Mouse (Mus musculus) forebrain, embryonic 15.5 days (tissue): ENCODE results near the gene Ostm1. TPM values are rescaled to one million over a fixed set of nuclear protein-coding genes. Genes with fewer than 3 reads are reported as not detected.
A peak's percentile ranks its signal among the peaks of the same experiment; 100 is the strongest.

Source experiments
- ATAC-seq: fragments of 200-750 bp; cut with Nextera tagmentation; replicated peaks from 2 replicates; pipeline ENCODE4 v1.8.0; 2017; ENCODE audit warnings: mild to moderate bottlenecking, moderate TSS enrichment, moderate library complexity
- H3K27ac ChIP-seq: fragments of 300-500 bp; sonication (generic); replicated peaks from 2 replicates; pipeline ENCODE4 v1.5.1; 2015; ENCODE audit warnings: mild to moderate bottlenecking, inconsistent platforms
- H3K27me3 ChIP-seq: fragments of 300-500 bp; sonication (generic); 2 replicates; pipeline ENCODE4 v1.6.1; 2015; ENCODE audit warnings: inconsistent platforms
- H3K36me3 ChIP-seq: fragments of 300-500 bp; sonication (generic); 2 replicates; pipeline ENCODE4 v1.6.1; 2015; ENCODE audit warnings: mild to moderate bottlenecking, inconsistent platforms
- H3K4me1 ChIP-seq: fragments of 300-500 bp; sonication (generic); 2 replicates; pipeline ENCODE4 v1.6.1; 2015; ENCODE audit warnings: inconsistent platforms
- H3K4me2 ChIP-seq: fragments of 300-500 bp; sonication (generic); replicated peaks from 2 replicates; pipeline ENCODE4 v1.6.1; 2015; ENCODE audit warnings: mild to moderate bottlenecking, inconsistent platforms
- H3K4me3 ChIP-seq: fragments of 300-500 bp; sonication (generic); 2 replicates; pipeline ENCODE4 v1.5.1; 2015; ENCODE audit warnings: mild to moderate bottlenecking, inconsistent platforms
- H3K9ac ChIP-seq: fragments of 300-500 bp; sonication (generic); replicated peaks from 2 replicates; pipeline ENCODE4 v1.6.1; 2015; ENCODE audit warnings: mild to moderate bottlenecking, inconsistent platforms
- H3K9me3 ChIP-seq: fragments of 300-500 bp; sonication (generic); 2 replicates; pipeline ENCODE4 v1.6.1; 2016; ENCODE audit warnings: inconsistent platforms
- WGBS: fragments of 180-500 bp; shearing (Covaris S2); methylation state at CpG from one replicate; pipeline ENCODE4 v1.1.7; 2015; ENCODE audit warnings: mixed read lengths; 5-methylcytosine and 5-hydroxymethylcytosine counted together
- polyA plus RNA-seq: library from polyadenylated mRNA; unstranded; fragments of >200 nt; fragmentation: Nextera tagmentation; extraction: Ambion mirVana; gene quantifications from 2 replicates; pipeline ENCODE4 v1.2.1, GENCODE M21; 2015

The Ostm1 gene
- polyA plus RNA-seq, 1 experiment from 2014 or later, result 51.5 TPM

- Histone ChIP-seq H3K36me3 (no peaks in the 10 kb centered on the region), H3K4me2 (peak overlapping the region; percentile 66), H3K4me3 (peak overlapping the region; percentile 58), H3K9me3 (no peaks in the 10 kb centered on the region), H3K9ac (peak overlapping the region; percentile 68), H3K27ac (peak overlapping the region; percentile 79), H3K27me3 (no peaks in the 10 kb centered on the region; the same call in 1 of the 2 replicates), H3K4me1 (peaks cover 71% of the 10 kb centered on the region)
- ATAC-seq, result no peak
- 1% methylated on average over 8 of the region's 8 CpGs for WGBS
Observed at GRCm38 (mm10) chr10:42585156-42585555, 1.5 kb downstream of the Ostm1 start.

DNA sequence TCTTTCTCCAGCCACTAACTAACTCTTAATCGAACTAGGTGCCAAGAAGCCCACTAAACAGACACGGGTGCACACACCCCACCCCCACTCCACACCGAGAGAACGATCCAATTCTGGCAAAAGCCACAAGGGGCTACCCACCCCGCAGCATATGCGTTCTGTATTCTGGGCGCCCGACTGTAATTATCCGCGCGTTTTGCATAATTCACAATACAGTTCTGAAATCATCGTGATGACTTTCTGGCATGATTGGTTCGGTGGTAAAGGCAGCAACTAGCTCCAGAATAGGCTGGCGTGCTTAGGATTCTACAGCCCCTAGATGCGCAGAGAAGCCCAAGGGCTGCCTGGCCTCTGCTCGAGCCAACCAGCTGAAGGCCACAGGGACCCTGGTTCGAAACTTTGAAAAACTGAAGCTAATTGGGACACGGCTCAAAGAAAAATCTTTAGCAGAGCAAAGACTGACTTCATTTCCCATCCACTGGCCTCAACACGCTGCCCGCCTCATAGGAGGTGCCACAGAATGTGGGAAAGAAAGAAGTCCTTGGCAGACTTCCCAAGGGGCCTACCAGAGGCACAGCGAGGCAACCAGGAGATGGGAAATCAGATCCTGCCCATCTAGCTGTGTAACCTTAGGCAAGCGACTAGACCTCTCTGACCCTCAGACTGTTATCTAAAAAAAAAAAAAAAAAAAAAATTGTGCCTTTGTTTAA, 2.1 kb downstream of the Ostm1 start:
- Histone ChIP-seq H3K9me3 (no peaks in the 10 kb centered on the region), H3K9ac (peak overlapping the region; percentile 68; the same call in 1 of the 2 replicates), H3K36me3 (no peaks in the 10 kb centered on the region), H3K4me2 (peak overlapping the region; percentile 66), H3K4me3 (peak overlapping the region; percentile 58), H3K4me1 (peaks cover 70% of the 10 kb centered on the region), H3K27me3 (no peaks in the 10 kb centered on the region; the same call in 1 of the 2 replicates), H3K27ac (peak overlapping the region; percentile 79)
- peak; percentile 36 for ATAC-seq
- WGBS, result 6% methylated on average over 22 of the region's 22 CpGs

DNA sequence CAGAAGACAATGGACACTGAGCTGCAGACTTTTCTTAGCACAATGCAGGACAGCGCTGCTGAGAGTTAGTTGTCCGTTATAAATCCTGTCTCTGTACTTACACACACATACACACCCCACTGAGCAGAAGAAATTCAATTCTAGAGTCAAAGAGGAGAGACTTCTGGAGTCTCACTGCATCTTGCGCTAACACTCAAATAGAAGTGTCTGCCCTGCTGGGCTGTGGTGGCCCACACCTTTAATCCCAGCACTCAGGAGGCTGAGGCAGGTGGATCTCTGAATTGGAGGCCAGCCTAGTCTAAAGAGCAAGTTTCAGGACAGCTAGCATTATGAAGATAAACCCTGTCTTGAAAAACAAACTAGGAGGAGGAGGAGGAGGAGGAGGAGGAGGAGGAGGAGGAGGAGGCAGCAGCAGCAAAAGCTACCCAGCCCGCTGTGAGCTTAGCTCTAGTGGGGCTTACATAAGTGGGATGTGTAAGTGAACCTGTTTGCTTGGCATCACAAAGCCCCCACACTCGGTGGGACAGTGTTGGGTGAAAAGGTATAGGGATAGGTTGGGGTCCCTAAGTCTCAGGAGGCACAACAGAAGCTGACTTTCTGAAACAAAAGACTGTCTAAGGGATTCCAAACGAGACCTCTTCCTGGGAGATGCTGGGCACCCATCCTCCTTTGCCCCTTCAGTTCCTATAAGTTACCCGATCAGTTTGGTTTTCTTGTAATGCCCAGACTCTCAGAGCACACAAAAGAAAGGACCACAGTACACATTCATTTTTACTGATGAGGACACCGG, 4.5 kb downstream of the Ostm1 start:
- Histone ChIP-seq H3K36me3 (no peaks in the 10 kb centered on the region), H3K27me3 (peaks cover 9% of the 10 kb centered on the region; the same call in 1 of the 2 replicates), H3K9ac (no peak overlapping the region), H3K4me3 (no peak overlapping the region), H3K4me2 (no peak overlapping the region), H3K9me3 (no peaks in the 10 kb centered on the region), H3K27ac (no peak overlapping the region), H3K4me1 (peaks cover 68% of the 10 kb centered on the region)
- ATAC-seq, result no peak
- 30% methylated on average over 8 of the region's 8 CpGs for WGBS

DNA sequence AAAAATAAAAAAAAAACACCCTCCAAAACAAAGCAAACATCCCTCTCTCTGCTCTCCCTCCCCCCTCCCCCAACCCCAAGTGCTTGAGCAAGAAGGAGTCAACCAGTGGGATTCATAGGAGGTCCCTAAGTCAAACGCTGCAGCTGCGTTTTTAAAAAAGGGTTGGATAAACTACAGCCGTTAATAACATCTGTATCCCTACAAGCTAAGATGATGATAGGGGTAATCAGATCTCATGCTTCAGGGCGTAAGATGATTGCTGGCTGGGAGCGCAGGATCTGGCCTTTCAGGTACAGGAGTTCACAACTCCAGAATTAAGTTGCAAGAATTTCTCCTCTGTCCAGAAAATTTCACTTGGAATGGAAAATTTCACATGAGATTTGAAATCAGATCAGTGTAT, 5.9 kb downstream of the Ostm1 start:
- H3K4me2 ChIP-seq, result no peak overlapping the region

GRCm38 (mm10) chr10:42590261-42591184, 6.9 kb downstream of the Ostm1 start:
- Histone ChIP-seq H3K9ac (peak overlapping the region; percentile 48), H3K27me3 (peaks cover 9% of the 10 kb centered on the region; the same call in 1 of the 2 replicates), H3K27ac (no peak overlapping the region), H3K36me3 (no peaks in the 10 kb centered on the region), H3K4me1 (peaks cover 48% of the 10 kb centered on the region), H3K4me3 (peak overlapping the region; percentile 44), H3K4me2 (peak overlapping the region; percentile 77), H3K9me3 (no peaks in the 10 kb centered on the region)
- WGBS, result 1% methylated on average over 19 of the region's 19 CpGs
- 0 out of 2 replicates have a peak, but pooled peaks have one; percentile 1 for ATAC-seq

More for the DNA sequence above, 5.9 kb downstream of the Ostm1 start:
- Histone ChIP-seq H3K4me3 (no peak overlapping the region), H3K36me3 (no peaks in the 10 kb centered on the region), H3K27ac (no peak overlapping the region), H3K9me3 (no peaks in the 10 kb centered on the region), H3K27me3 (peaks cover 9% of the 10 kb centered on the region; the same call in 1 of the 2 replicates), H3K9ac (no peak overlapping the region), H3K4me1 (peaks cover 58% of the 10 kb centered on the region)
- WGBS, result 25% methylated on average over 5 of the region's 5 CpGs
- ATAC-seq, result no peak

- Histone ChIP-seq H3K9me3 (no peaks in the 10 kb centered on the region), H3K4me2 (peak overlapping the region; percentile 77), H3K27me3 (peaks cover 9% of the 10 kb centered on the region; the same call in 1 of the 2 replicates), H3K4me3 (peak overlapping the region; percentile 44), H3K27ac (peak overlapping the region; percentile 11; the same call in 1 of the 2 replicates), H3K36me3 (no peaks in the 10 kb centered on the region), H3K9ac (peak overlapping the region; percentile 48), H3K4me1 (peaks cover 40% of the 10 kb centered on the region)
- ATAC-seq, result peak; percentile 66
- under 1% methylated on average over 66 of the region's 67 CpGs for WGBS
Observed at GRCm38 (mm10) chr10:42591185-42591992, 7.8 kb downstream of the Ostm1 start.

DNA sequence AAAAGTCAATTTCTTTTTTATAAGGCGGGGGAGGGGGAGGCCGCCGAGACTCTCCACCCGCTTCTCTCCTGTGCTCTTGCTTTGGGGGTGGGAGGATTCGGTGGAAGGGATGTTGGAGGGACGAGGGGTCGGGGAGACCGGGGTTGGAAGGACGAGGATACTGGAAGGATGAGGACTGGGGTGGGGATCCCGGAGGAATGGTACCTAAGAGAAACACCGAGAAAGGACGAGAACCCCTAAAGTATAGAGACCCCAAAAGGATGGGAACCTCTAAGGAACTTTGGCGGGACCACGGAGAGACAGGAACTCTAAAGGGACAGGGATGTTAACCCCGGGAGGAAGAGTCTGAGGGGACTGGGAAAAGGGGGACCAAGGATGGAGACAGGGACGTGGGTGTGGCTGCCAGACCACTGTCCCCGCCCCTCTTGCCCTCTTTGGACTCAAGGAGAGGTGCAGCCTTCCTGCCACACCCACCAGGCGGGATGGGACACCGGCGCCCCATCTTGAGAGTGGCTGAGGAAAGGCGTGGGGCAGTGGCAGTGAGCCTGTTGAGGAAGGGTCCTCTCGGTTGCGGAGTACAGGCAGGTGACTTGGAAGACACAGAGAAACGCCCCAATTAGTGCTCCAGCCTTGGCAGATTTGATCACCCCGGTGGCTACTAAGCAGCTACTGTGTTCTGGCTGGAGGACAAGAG, 8.5 kb downstream of the Ostm1 start:
- Histone ChIP-seq H3K9me3 (no peaks in the 10 kb centered on the region), H3K9ac (peak overlapping the region; percentile 48), H3K36me3 (no peaks in the 10 kb centered on the region), H3K4me1 (peaks cover 38% of the 10 kb centered on the region), H3K4me3 (peak overlapping the region; percentile 44), H3K27me3 (peaks cover 9% of the 10 kb centered on the region; the same call in 1 of the 2 replicates), H3K27ac (no peak overlapping the region; the same call in 1 of the 2 replicates), H3K4me2 (peak overlapping the region; percentile 77)
- ATAC-seq, result peak; percentile 37
- under 1% methylated on average over 25 of the region's 25 CpGs for WGBS

GRCm38 (mm10) chr10:42593201-42593600, 9.6 kb downstream of the Ostm1 start:
- H3K27me3 ChIP-seq, result peaks cover 9% of the 10 kb centered on the region; the same call in 1 of the 2 replicates

GRCm38 (mm10) chr10:42598615-42599014, 15.0 kb downstream of the Ostm1 start:
- H3K36me3 ChIP-seq, result no peaks in the 10 kb centered on the region
- H3K9me3 ChIP-seq, result no peaks in the 10 kb centered on the region
- no peaks in the 10 kb centered on the region for H3K4me1 ChIP-seq
- ATAC-seq, result no peak
- no peak overlapping the region for H3K4me2 ChIP-seq
- no peaks in the 10 kb centered on the region for H3K27me3 ChIP-seq
- H3K4me3 ChIP-seq, result no peak overlapping the region
- no peak overlapping the region for H3K9ac ChIP-seq
- H3K27ac ChIP-seq, result no peak overlapping the region
- WGBS, result 87% methylated on average over 8 of the region's 8 CpGs

More at GRCm38 (mm10) chr10:42593201-42593600, 9.6 kb downstream of the Ostm1 start:
- Histone ChIP-seq H3K27ac (no peak overlapping the region), H3K4me2 (no peak overlapping the region), H3K9ac (no peak overlapping the region), H3K4me1 (peaks cover 38% of the 10 kb centered on the region), H3K4me3 (no peak overlapping the region), H3K9me3 (no peaks in the 10 kb centered on the region), H3K36me3 (no peaks in the 10 kb centered on the region)
- WGBS, result 53% methylated on average over 7 of the region's 7 CpGs
- no peak for ATAC-seq

GRCm38 (mm10) chr10:42601556-42601955, 17.9 kb downstream of the Ostm1 start:
- no peak for ATAC-seq
- 44% methylated on average over 10 of the region's 10 CpGs for WGBS

More at GRCm38 (mm10) chr10:42601556-42601955, 17.9 kb downstream of the Ostm1 start:
- Histone ChIP-seq H3K4me3 (no peak overlapping the region), H3K9me3 (no peaks in the 10 kb centered on the region), H3K9ac (no peak overlapping the region), H3K27ac (no peak overlapping the region), H3K4me2 (no peak overlapping the region), H3K36me3 (no peaks in the 10 kb centered on the region), H3K27me3 (no peaks in the 10 kb centered on the region), H3K4me1 (no peaks in the 10 kb centered on the region)
